Mouse (Mus musculus): ENCODE results near the gene 1810010H24Rik.
"Not testable (repeated sequence)": the region's sequence is repeated elsewhere in the genome, so short reads cannot be mapped to it uniquely, and the experiment has no call there.

Gene 1810010H24Rik

DNA sequence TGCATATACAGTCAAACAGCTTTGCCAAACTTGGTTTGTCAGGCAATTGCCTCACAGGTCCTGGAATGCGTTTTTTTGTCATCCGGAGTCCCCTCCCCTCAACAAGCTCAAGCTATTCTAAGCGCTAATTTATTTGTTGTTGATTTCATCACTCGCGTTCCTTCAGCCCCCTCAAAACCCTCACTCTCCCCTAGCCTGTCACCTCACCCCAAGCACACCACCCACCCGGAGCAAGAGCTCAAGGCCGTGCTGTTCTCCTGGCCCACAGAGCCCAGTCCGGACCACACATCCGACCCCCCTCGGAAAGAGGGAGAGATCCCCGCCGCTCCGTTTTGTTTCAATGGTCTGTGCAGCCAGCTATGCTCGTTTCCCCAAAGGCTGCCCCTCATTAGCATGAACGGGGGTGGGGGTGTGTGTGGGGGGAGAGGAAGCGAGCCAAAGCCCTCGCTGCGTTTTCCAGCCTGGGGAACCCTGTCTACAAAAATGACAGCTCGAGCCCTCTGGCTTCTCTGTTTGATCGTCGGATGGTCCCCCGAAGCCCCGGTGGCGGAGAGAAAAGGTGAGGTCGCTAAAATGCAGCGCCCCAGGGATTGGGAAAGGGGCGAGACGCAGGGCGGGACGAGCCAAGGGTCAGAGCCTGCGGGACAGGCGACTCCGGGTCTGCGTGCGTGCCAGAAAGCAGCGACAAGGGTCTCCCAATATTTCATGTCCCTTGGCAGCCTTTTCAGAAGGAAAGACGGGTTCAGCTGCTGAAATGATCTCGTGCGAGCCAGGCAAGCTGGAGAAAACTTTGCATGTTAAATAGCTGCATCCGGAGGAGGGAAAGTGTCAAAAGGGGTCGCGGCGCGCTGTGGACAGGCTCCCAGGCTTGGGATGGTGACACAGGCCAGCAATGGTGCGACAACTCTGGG, at the start of gene 1810010H24Rik:
Gene 1810010H24Rik (plus strand): TSS at position 271 of the 911 bp plus-strand sequence.
- no peak for DNase-seq

DNA sequence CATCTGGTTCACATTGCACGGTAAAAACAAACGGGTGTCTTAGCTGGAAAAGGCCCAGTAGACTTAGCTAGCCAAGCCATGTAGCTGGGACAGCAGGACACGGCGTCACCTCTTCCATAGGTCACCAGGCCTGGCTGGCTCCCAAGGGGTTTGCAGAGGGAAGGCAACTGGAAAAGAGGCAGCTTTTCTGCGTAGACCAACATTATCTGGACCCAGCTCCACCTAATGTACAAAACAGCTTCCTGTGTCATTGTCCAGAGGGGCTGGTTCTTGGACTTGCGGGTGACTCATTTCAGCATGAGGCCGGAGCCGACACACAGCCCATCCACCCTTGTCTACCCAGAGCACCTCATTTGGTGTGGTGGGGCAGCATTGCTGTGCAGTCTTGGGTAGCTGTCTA, 49.3 kb upstream of the 1810010H24Rik start:
- DNase-seq = no peak

DNA sequence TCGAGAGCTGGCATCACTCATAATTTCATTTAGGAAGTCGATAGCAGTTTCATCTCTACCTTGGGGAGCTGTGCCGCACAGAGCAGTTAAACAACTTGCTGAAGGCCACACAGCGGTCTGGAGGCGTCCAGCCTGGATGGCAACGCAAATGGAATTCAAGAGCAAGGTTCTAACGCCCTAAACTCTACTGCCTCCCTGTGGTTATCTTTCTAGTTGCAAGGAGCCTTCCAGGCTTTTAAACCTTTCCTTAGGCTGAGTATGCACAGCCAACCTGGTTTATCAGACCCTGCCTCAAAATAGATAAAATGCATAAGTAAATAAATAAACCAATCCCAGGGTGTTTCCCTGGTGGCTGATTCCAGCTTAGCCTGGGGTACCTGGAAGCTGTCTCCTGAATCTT, 45.0 kb upstream of the 1810010H24Rik start:
- peak; percentile 38 for DNase-seq

DNA sequence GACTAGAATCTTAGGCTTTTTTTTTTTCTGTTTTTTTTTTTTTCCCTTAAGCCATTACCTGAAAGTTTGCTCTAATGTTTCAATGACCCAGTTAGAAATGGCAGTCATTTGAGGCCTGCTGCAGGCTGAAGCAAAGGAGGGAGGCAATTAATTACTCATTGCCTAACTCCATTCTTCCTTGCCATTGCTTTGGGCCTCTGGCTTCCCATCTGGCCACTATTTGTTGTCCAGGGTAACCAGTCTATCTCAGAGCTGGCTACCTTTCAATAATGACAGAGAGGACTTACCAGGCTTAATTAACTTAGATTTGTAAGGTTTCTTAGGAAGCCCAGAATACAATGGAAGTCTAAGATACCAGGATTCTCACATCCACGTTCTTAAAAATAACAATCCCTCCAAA, 43.7 kb upstream of the 1810010H24Rik start:
- DNase-seq = peak; percentile 12

DNA sequence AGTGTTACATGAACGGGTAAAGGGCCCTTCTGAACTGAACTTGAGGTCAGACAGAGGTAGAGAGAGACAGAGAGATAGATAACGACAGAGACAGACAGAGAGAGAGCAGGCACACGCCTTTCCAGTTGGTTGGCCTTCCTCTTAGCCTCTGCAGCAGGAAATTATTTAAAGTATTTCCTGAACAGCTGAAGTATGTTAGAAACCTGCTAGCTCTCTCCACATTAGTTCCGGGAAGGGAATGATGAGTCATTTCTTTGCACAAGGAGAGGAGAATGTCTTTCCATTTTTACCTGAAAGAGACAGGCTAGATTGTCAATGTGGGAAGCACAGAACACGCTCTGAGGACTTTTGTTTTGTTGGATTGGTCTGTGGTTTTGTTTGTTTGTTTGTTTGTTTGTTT, 43.1 kb upstream of the 1810010H24Rik start:
- DNase-seq = no peak

DNA sequence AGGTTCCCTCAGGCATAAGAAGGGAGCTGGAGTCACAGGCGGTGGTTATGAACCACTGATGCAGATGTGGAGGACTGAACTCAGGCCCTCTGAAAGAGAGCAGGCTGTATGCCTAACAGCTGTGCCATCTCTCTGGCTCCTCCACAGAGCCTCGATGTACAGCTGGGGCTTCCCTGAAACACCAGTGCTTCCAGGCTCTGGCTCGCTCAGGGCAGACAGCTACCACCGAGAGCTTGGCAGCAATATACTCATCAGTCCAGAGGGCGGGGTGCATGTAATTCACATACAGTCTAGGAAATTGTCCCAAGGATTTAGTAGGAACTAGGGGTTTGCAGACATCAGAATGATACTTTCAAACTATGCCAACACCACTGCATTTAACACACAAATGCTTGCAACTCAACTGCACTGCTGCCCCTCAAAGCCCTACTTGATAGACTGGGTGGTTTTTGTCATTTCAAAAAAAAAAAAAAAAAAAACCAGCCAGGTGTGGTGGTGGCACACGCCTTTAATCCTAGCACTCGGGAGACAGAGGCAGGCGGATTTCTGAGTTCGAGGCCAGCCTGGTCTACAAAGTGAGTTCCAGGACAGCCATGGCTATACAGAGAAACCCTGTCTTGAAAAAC, 39.4 kb upstream of the 1810010H24Rik start:
- not testable (repeated sequence) for DNase-seq

DNA sequence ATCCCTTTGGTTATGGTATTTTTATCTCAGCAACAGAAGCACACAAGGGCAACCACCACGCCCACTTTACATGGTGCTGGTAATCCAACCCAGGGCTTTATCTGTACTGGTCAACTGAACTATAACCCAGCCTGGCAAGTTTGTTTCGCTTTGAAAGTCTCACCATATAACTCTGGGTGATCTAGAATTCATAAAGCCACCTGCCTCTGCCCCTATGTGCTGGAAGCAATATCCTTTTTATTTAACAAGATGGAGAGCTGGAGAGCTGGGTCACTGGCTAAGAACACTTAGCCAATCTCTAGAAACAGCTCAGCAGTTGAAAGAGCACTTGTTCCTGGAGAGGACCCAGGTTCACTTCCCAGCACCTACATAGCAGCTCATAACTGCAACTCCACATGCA, 38.1 kb upstream of the 1810010H24Rik start:
- no peak for DNase-seq

DNA sequence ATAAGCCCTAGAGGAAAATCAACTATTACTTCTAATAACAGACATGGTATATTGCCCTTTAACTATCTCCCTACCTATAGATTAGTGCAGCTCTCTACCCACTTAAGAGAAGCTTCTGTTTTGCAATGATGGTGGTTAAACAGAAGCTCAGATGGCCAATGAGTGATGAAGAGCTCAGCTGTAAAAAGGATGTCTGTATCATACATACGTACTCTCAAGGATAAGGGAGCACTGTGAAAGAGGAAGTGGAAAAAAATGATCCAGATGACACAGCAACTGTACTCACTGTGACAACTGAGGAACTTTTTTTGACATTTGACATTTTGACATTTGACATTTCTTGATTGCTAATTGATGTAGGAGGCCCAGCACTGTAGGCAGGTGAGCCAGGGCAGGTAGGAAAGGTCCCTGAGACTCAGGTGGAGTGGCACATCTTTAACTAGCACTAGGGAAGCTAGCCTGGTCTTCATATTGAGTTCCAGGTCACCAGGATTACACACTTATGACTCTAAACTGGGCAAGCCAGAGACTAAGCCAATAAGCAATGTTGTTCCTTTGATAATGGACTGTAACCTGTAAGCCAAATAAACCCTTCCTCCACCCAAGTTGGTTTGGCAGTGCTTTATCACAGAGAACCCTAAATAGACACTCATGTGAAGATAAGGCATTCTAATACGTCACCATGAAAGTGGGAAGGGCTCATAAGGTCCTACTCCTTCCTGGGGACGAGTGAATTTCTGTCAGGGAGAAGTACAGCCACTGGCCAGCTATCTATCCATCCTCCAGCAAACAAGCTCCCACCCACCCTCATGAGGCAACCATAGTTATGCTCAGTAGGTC, 31.0 kb upstream of the 1810010H24Rik start:
- DNase-seq = no peak

DNA sequence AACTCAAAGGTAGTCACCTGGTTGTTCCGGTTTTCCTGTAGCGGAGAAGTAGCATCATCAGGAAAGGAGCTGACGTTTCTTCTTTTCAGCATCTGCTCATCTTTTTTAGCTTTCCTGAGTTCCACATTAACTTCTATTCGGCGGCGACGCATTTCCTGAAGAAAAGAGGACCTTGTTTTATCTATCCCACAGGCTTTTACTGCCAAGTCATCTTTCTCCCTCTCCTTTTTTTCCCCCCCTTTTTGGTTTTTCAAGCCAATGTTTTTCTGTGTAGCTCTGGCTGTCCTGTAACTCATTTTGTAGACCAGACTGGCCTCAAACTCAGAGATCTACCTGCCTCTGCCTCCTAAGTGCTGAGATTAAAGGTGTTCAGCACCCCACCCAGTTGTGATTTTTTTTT, 29.0 kb upstream of the 1810010H24Rik start:
- not testable (repeated sequence) for DNase-seq

DNA sequence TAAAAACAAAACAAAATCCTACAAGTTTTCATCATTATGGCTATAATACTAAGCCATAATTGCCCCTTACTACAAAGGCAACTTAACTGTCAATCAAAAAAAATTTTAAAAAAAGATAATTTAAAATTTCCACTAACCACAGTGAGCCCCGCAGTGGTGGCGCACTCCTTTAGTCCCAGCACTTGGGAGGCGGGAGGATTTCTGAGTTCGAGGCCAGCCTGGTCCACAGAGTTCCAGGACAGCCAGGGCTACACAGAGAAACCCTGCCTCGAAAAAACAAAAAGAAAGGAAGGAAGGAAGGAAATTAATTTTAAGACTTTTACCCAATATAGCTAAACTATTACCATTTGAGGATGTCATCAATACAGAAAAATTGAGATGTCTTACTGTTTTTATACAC, 27.5 kb upstream of the 1810010H24Rik start:
- no peak for DNase-seq

DNA sequence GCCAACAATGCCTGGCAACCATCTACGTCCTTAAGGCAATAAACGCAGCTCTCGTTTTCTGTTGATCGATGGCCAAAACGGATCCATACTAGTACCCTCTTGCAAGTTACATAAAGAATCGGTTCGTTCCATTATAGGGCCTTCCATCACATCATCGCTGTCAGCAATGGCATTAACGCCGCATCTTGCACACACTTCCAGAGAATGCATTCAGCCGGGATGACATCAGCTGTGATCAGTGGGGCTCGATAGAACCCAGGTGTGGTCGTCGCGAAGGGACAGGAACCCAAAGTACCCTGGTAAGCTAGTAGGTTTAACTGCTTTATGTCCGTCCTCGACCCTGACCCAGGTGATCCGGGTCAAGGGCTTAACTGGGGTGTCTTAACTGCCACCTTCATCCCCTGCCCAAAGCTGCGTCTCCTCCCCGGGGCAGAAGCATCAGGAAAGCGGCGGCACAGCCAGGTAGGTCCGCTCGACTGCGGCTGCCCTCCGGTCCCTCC, 26.8 kb upstream of the 1810010H24Rik start:
- peak; percentile 22 for DNase-seq

DNA sequence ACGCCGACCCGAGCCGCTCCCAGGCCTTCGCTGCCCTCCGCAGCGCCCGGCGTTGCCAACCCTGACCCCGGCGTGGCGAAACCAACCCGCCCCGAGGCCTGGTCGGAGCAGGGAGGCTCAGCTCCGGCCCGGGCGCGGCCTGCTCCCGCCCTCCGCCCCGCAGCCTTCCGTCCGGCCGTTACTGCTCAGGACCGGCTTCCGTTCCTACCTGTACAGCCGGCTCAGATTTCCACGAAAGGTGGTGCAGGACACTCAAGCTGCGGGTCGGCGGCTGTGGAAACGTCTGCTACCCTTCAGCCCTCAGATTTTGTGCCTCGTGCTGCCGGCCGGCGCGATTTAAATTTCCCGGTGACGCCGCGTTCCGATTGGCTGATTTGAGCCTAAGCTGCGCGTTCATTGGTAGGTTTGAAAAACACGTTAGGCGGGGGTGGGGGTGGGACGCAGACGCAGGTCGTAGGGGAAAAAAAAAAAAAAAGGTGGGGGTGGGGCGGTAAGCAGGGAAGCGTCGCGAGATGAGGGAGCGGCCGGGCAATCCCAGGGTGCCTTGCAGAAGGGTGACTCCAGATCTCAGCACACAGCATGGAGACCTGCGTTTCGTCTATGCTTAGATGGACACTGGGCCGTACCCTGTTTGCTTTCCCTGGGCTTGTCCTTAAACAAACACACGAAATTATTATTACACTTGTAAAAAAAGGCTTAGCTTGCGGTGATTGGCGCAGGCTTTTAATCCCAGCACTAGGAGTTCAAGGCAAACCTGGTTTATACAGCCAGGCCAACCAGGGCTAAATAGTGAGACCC, 26.1 kb upstream of the 1810010H24Rik start, which contains the start of gene Kpna2:
Gene Kpna2 (minus strand): TSS at position 391 of the 798 bp plus-strand sequence.
- DNase-seq = peak; percentile 91

DNA sequence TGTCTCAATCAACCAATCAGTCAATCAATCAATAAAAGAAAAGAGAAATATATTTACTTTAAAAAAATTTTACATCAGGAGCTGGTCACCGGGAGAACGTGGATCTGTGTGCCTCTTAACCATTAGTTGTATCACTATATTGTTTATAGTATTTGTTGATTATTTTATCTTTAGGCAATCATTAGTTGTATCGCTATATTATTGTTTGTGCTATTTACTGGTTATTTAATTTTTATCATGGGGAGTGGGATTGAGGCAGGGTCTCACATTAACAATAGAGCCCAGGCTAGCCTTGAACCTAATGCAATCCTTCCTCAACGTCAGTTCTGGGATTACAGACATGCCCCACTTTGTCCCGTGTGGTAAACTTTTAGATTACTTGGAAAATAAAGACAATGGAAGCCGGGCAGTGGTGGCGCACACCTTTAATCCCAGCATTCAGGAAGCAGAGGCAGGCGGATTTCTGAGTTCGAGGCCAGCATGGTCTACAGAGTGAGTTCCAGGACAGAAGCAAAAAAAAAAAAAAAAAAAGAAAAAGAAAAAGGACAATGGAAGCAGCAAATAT, 25.4 kb upstream of the 1810010H24Rik start:
- no peak for DNase-seq

DNA sequence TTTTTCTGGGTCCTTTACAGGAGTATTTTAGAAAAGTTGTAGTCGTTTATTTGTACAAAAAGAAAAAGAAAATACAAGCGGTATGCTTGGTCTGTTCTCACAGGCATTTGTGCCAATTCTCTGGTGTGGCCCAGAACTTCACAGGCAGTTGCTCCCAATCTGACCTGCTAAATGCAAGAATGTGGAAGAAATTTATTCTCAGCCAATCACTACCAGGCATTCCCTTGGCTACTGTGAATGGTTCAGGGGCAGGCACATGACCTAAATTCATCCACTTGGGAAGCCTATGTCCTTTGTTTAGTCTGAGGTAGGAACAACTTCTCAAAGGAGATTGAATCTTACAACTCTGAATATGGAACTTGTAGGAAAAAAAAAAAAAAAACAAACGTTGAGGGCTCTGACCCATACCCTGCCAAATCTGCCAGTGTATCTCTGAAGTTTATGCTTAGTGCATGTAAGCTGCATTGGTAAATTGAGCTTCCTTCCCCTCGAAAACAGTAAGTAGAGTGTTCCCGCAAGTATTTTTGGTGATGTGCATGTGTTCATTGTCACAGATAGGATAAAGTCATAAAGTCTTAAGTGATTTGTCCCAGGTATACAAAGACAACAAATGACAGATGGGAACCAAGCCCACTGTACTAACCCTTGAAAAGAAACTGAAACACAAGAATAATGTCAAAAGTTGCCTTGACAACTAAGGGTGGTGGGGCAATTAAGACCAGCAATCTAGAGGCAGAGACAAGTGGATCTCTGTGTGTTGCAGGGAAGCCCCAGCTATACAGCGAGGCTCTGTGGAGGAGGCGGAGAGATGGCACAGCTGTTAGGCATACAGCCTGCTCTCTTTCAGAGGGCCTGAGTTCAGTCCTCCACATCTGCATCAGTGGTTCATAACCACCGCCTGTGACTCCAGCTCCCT, 23.5 kb upstream of the 1810010H24Rik start:
- DNase-seq = no peak

DNA sequence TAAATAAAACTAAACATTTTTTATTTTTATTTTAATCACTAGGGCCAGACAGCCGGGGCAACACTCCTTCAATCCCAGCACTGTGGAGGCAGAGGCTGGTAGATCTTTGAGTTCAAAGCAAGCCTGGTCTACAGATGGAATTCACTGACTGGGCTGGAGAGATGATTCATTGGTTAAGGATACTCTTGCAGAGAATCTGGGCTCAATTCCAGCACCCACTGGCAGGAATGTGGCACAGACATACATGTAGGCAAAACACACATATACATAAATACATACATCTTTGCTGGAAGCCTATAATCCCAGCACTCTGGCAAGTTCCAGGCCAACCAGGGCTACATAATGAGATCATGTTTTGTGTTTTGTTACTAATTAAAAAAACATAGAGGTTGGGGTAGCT, 19.9 kb upstream of the 1810010H24Rik start:
- no peak for DNase-seq

DNA sequence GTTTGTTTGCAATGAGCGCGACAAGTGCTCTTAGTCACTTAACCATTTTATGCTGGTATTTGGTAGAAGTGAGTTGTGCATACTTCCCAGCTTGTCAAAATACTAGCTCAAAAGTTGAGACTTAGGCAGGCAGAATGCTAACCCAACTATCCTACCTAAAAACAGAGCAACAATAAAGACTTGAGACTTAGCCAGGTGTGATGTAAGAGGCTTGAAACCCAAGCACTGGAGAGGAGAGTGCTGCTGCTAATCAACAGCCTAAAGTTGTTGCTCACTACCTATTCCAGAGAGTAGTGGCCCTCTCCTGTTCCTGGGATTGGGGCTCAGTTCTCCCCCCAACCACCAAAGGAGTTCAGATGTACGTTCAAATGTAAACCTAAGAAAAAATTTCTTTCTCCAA, 15.0 kb upstream of the 1810010H24Rik start:
- no peak for DNase-seq

DNA sequence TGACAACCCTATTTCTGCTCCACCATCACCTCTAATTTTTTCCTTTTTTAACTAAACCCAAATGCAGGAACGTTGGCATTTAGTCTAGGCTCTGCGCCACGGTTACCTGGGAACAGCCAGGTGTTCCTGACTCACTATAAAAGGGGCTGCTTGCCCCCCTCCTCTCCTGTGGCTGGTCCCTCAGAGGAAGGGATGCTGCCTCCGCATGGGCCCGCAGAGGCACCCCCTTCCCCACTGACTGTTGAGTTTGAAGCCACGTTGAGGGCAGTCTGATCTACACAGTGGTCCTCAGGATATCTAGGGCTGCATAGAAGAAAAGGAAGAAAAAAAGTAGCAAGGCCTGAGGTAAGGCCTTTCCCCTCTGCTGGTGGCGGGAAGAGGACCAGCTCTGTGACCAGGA, 14.3 kb upstream of the 1810010H24Rik start:
- DNase-seq = no peak

DNA sequence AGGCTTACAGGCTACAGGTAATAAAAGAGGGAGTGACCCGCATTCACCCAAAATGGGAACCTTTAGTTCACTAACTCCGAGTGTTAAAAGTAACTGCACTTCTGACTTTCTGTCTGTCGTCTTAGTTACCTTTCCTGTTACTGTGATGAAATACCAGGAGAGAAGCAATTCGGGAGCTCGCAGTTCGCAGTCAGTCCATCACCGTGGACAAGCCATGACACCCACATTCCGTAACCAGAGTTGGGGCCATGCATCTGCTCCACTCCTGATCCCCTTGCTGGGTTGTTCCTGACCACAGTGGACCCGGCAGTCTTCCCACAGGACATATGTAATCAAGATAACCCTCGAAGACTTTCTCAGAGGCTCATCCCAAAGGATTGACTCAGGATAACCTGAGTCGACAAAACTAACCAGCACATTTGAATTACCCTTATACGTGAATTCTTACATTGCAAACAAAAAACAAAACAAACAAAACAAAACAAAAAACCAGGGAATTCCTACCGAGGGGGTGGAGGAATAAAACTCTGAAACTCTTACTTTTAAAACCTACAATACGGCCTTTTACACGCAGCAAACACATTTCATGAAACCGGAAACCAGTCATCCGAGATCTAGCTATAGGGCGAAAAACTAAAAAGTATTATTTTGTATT, 13.7 kb upstream of the 1810010H24Rik start:
- no peak for DNase-seq

DNA sequence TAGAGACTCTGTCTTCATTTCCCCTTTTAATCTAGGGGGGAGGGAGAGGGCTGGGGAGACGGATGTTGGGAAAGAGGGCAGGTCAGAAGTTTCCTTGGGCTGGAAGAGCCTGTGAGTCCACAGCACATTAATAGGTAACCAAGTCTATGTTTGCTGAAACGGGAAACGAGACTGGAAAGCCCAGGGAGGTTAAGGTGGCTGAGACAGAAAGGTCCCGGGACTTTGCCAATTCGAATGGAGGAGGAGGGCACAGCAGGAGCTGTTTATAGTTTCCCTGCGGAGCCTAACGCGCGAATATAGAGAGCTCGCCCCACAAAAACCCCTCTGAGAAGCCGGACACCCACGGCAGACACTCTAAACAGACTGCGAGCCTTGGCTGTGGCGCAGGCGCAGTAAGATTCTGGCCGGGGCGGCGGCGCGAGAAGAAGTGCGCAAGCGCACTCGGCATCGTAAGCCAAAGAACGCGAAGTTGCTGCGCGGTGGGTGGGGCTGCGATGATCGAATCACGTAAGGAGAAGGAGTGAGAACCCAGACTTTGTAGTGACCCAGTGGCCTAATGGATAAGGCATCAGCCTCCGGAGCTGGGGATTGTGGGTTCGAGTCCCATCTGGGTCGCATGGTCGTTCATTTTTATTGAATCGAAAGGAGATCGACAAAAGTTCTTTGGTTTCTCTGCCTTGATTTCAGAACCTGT, 13.0 kb upstream of the 1810010H24Rik start:
- DNase-seq = peak; percentile 97
